Mouse (Mus musculus) kidney, postnatal 36 days (tissue): ENCODE data around the gene Aimp1.

ENCODE experiments used
- DNase-seq, 2 experiments: peaks; one replicate each; pipeline ENCODE4 v3.0.0; 2021 to 2022; ENCODE audit warnings: mixed read lengths in 2 of 2

The Aimp1 gene

GRCm38 (mm10) chr3:132684231-132684928 lies at the start of gene Aimp1:
Gene Aimp1 (minus strand): TSS chr3:132684370.
- DNase-seq: no peak

- no peak for DNase-seq
Measured at GRCm38 (mm10) chr3:132724326-132724725, 40.2 kb upstream of the Aimp1 start.

- no peak for DNase-seq
Measured at GRCm38 (mm10) chr3:132717316-132717715, 33.1 kb upstream of the Aimp1 start.

DNA sequence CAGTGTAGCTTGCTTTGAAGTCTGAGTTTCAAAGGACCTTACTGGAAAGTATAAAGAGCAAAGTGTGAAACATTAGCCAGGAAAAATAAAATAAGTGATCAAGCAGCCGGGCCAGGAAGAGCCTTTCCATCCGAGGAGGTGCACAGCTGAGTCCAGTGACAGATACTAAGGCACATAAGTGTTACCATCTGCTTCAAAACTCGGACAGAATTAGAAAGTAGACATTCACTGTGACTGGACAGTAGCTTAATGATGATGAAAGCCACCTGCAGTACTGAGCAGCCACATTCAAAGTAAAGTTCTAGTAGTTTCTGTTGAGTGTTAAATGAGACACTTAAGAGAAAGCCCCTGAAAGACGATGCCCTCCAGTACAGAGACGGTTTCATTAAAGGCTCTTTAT lies 29.7 kb upstream of the Aimp1 start:
- DNase-seq: peak; percentile 7 to 15

- peak in 1 of 2 experiments; percentile 7 for DNase-seq
Measured at GRCm38 (mm10) chr3:132706977-132707376, 22.8 kb upstream of the Aimp1 start.

DNA sequence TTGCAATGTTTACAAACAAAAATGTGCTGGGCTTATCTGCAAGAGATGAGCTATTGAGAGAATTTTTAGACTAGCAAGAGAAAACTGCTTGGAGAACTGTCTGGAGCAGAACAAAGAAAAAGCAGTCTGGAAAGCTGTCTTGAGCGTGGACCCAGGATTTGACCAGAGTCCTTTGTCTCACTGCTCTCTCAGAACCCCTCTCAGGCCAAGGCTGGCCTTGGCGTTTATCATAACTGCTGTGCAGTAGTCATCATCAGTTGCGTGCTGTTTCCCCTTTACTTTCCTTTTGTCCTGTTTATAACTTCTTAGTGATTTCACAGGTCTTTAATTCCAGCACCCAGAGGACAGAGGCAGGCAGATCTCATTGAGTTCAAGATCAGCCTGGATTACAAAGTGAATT lies 20.0 kb upstream of the Aimp1 start:
- no peak for DNase-seq

DNA sequence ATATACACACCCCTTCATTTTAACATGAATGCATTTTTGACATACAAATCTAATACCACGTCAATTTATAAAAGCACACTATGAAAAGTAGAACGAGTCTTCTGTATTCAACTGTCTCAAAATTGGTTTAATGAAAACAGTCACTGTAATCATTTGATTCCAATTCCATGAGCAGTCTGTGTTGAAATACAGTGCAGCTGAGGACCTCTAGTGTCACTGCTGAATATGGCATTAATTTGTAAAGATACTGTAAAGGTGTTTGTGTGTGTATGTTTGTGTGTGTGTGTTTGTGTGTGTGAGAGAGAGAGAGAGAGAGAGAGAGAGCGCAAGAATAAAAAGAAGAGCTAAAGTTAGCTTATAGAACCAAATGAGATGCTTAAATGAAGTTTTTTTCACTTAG lies 17.2 kb upstream of the Aimp1 start:
- DNase-seq: peak; percentile 13 to 25

DNA sequence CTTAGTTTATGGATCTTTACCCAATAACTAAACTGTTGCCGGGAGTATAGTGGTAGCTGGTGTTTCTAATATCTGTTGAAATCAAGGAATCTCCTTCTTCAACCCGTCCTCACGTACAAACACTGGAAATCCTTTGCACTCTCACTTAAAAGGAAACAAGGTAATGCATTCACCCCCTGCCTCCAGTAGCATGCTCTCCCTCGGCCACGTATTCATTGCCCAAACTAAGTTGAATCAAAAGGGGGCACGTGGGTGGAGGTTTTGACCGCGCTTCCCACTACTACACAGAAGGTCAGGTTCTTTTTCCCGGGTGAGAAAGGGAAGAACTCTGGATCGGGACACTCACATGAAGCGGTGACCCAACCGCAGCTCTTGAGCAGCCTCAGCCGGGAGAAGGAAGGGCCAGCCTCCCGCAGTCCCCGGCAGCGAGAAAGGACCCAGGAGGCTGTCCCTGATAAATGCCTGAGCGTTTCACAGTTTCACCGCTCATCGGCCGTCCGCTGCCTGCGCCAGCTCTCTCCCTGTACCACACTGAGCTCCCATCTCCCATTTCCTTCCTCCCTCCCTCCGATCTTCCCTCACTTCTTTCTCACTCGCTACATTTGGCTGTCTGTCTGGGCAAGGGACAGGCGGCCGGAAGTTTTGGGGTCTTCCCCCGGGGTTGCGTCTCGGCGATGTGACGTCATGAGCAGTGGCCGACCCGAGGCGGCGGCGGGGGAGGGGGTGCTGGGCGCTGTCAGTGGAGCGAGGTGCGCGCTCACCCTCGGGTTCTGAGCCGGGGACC lies 531 bp downstream of the Aimp1 start, which contains the start of gene Tbck:
Gene Tbck, plus strand, starts transcription at position 698 of the 784 bp plus-strand sequence.
- DNase-seq: peak; percentile 94 to 96

GRCm38 (mm10) chr3:132677494-132677893 lies 6.7 kb downstream of the Aimp1 start:
- no peak for DNase-seq

GRCm38 (mm10) chr3:132655955-132656354 lies 28.2 kb downstream of the Aimp1 start:
- peak in 1 of 2 experiments; percentile 1 for DNase-seq

- no peak for DNase-seq
Measured at GRCm38 (mm10) chr3:132653959-132654358, 30.2 kb downstream of the Aimp1 start.

DNA sequence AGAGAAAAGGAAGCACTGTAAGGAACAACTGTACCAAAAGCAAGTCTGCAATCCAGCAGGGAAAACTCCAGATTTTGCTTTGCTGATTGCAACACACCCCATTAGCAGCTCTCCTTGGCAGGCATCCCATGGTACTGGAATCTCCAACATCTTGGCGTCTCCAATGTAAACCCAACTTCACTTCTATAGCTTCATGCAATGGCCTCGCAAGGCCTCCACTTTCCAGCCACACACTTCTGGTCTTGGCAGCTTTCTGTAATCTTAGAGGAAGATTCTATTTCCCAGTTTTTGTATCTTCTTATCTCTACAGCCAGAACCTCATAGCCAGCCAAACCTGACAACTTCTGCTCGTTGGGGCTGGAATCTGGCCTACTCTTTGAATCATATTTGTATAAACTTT lies 32.4 kb downstream of the Aimp1 start:
- no peak for DNase-seq

DNA sequence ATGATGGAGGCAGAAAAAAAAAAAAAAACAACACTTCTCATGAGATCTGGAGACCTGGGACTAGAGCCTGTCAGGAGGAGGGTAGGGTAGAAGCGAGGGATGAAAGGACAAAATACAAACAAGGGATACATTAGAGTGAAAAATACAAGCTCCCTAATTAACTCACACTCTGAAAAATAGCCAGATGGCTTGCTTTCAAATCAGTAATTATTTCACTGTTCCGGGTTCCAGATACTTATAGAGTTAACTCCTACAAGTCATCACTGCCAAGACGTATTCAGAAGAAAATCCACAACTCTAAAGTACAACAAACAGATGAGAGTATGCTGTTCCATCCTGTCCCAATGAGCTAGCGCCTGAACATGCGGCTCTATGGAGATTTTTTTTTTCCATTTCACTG lies 34.0 kb downstream of the Aimp1 start:
- no peak for DNase-seq

- no peak for DNase-seq
Measured at GRCm38 (mm10) chr3:132649368-132649767, 34.8 kb downstream of the Aimp1 start.

GRCm38 (mm10) chr3:132646814-132647213 lies 37.4 kb downstream of the Aimp1 start:
- DNase-seq: no peak

- no peak for DNase-seq
Measured at GRCm38 (mm10) chr3:132644071-132644470, 40.1 kb downstream of the Aimp1 start.

- DNase-seq: no peak
Measured at GRCm38 (mm10) chr3:132637080-132637479, 47.1 kb downstream of the Aimp1 start.

DNA sequence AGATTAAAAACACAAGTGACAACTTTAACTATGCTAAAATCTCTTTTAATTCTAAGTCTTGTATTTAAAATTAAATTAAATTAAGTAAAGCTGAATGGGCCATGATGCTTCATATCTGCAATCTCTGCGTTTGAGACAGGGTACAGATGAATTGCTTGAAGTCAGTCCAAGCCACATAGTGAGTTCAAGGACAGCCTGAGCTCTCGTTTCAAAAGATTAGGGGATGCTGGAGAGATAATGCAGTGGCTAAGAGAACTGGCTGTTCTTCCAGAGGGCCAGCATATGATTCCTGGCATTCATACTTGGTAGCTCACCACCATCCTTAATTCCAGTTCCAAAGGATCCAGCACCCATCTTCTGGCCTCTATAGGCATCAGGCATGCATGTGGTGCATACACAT lies 50.9 kb downstream of the Aimp1 start:
- no peak for DNase-seq

GRCm38 (mm10) chr3:132629601-132630239 lies 54.5 kb downstream of the Aimp1 start, which contains the start of gene Gimd1:
Gene Gimd1 (plus strand): TSS chr3:132629820.
- peak; percentile 2 to 10 for DNase-seq

DNA sequence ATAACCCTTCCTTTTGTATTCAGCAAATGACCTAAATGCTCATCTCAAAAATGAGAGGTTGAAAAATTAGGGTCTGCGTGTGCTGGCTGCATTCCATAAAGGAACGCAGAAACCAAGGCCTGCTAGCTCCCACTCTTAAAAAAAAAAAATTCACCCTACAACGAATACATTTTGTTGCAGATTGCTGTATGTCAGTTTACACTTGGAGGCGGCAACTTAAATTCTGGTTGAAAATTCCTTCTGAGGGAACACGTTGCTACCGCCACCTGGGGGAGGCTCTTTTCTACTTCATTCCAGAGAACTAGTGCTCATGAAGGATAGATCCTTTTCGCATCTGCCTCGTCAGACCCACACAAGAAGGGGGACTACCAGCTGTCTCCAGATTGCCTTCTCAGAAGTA lies 55.4 kb downstream of the Aimp1 start:
- peak in 1 of 2 experiments; percentile 17 for DNase-seq
